Mouse (Mus musculus) frontal cortex, adult 2 months (tissue): ENCODE data around the gene Fkbp8. TPM values are rescaled to one million over a fixed set of nuclear protein-coding genes. Genes with fewer than 3 reads are reported as not detected.
"Not testable (repeated sequence)": the region's sequence is repeated elsewhere in the genome, so short reads cannot be mapped to it uniquely, and the experiment has no call there.

Experiments used
- DNase-seq, 2 experiments: peaks; one replicate each; pipeline ENCODE4 v3.0.0; 2022; ENCODE audit warnings: low spot score in 1 of 2; ENCODE audit errors: extremely low spot score in 1 of 2
- polyA plus RNA-seq: library from polyadenylated mRNA; depleted of rRNA; stranded (reverse); fragments of >200 nt; gene quantifications from 2 replicates; pipeline ENCODE4 v1.2.3, GENCODE M21; 2012

Fkbp8 gene
- polyA plus RNA-seq, 1 experiment: 609 TPM

DNA sequence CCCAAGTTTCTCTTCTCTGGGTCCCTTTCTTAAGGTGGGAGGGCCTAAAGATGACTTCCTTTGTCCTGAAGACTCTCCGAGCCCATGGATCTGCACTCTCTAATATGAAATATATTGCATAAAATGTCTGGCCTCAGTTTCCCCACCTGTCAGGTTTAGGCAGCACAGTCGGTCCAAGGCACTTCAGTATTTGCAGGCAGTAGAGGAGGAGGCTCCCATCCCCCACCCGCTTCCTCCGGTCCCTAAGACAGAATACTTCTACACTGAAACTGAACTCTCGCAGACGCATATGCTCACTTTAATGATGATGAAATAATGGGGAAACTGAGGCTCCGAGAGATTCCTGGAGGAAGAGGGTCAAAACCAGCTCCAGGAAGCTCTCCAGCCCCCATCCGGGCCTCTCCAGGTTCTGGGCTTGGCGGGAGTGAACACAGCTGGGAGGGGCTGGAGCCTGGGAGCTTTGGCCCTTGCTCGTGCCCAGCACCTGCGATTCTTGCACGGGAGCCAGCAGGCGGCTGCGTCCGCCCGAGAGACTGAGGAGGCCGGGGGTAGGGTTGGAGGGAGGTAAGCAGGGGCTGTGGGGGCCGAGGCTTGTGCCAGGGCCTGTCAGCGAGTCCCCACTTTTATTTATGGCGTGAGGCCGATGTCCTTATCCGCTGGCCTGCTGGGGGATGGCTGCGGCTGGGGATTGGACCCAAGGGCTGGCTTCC, 25.5 kb upstream of the Fkbp8 start:
- DNase-seq: no peak

- DNase-seq: no peak
These were observed 25.0 kb upstream of the Fkbp8 start for GRCm38 (mm10) chr8:70502540-70502939.

- peak in 1 of 2 experiments; percentile 63 for DNase-seq
These were observed 24.3 kb upstream of the Fkbp8 start for GRCm38 (mm10) chr8:70503062-70503750.

GRCm38 (mm10) chr8:70504291-70504716, 23.2 kb upstream of the Fkbp8 start:
- peak in 1 of 2 experiments; percentile 54 for DNase-seq

DNA sequence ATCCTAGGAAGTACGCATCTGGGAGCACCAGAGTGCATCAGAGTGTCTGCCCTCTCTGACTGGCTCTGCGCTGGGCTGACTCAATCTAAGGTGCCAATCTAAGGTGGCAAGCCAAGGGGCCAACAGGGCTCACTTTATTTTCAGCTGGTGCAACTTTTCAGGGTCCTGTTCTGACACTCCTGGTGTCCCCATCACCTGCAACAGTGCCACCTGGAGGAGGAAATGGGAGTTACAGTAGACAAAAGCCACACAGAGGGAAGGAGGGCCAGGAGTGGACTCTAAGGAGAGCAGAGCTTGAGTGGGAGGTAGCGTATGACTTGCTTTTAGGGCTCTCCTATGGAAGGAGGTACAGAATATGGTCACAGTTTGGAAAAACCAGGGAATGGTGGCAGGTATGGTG, 22.7 kb upstream of the Fkbp8 start:
- DNase-seq: peak in 1 of 2 experiments; percentile 95

GRCm38 (mm10) chr8:70505698-70506327, 21.7 kb upstream of the Fkbp8 start:
- no peak for DNase-seq

GRCm38 (mm10) chr8:70506328-70507026, 21.0 kb upstream of the Fkbp8 start, which contains the start of gene Rex1bd:
TSS of gene Rex1bd (minus strand) at chr8:70506752.
- peak; percentile 82 to 95 for DNase-seq

DNA sequence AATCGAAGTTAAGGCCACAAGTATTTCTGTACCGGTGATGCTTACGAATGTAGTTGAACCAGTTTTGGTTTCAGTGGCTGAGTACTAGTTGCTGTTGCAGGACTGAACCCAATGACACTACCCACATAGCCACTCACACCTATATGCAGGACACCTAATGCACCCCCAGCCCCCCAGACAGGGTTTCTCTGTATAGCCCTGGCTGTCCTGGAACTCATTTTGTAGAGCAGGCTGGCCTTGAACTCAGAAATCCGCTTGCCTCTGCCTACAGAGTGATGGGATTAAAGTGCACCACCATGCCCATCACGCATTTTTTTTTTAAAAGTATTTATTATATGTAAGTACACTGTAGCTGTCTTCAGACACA, 20.5 kb upstream of the Fkbp8 start:
- no peak for DNase-seq

GRCm38 (mm10) chr8:70509281-70509952, 18.1 kb upstream of the Fkbp8 start:
- no peak for DNase-seq

DNA sequence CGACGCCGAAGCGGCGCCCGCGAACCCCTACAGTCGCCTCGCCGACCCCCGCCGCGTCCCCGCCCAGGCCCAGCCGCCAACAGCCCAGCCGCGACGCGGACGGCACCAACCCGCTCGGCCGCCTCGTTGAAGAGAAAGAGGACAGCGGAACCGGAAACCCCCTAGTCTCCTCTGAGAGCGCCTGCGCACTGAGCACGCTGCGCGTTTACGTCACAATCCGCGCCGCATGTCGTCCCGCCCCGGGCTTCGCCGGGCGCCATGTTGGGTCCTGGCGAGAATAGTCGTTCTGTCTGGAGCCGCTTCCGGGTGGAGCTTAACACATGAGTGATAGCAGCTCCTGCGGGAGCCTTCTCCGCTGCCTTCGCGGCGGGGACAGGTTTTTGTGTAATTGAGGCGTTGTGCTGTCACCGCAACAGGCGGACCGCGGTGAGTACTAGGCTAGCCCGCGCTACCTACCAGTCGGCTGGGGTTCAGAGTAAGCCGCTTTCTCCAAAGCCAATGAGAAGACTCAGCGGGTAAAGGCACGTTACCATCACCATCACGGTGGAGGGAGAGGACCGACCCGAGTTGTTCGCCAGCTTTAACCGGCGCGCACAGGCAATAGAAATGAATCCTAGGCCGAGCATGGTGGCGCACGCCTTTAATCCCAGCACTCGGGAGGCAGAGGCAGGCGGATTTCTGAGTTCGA, 17.2 kb upstream of the Fkbp8 start, which contains the start of gene Uba52:
Uba52 (minus strand) TSS at position 574 of the 688 bp plus-strand sequence.
- DNase-seq: peak; percentile 96 to 99

- DNase-seq: not testable (repeated sequence)
These were observed 16.4 kb upstream of the Fkbp8 start for GRCm38 (mm10) chr8:70511174-70511573.

DNA sequence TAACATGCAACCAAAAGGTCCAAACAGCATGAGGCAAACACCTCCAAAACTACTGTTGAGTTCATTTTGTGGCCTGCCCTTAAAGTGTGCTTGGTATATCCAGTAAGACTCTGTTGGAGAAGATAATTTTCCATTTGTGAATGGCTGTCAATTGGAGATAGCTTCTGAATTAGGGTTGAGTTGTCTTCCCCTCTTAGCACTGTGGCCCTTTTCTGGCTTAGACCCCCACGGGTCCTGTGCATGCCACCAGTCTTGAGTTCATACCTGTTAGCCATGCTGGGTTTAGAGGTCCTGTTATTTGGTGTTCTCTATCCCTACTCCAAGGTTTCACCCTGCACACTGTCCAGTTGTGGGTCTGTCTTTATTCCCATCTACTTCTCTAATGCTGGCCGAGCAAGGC, 15.8 kb upstream of the Fkbp8 start:
- no peak for DNase-seq

DNA sequence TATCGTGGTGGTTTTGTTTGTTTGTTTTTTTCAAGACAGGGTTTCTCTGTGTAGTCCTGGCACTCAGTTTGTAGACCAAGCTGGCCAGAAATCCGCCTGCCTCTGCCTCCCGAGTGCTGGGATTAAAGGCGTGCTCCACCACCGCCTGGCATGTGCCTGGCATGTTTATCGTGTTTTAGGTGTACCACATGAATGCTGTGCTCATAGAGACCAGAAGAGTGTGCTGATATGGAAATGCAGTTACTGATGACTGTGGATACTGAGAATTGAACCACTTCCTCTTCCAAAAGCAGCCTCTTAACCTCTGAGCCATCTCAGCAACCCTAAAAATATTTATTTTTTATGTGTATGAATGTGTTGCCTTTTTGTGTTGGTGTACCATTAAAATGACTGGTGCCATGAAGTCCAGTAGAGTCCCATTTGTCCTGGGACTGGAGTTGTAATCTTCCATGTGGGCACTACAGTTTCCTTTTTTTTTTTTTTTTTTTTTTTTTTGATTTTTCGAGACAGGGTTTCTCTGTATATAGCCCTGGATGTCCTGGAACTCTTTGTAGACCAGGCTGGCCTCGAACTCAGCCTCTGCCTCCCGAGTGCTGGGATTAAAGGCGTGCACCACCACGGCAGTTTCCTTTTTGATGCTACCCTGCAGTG, 15.1 kb upstream of the Fkbp8 start:
- DNase-seq: no peak

DNA sequence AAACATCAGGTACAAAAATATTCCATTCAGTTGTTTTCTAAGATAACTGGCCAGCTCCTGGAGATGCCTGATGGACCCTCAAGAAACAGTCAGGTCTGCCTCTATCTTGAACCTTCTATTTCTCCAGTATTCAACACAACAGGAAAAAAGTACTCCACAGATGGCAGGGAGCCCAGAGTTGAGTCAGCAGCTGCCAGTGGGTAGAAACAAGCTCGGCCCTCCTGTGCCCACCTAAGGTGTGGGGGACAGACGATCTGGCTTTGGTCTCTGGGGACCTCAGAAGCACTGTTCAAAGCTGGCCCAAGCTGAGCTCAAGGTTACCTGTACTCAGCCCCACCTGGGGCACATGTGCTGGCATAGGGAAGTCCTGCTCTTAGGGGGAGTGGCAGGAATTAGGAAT, 14.1 kb upstream of the Fkbp8 start:
- peak in 1 of 2 experiments; percentile 78 for DNase-seq

DNA sequence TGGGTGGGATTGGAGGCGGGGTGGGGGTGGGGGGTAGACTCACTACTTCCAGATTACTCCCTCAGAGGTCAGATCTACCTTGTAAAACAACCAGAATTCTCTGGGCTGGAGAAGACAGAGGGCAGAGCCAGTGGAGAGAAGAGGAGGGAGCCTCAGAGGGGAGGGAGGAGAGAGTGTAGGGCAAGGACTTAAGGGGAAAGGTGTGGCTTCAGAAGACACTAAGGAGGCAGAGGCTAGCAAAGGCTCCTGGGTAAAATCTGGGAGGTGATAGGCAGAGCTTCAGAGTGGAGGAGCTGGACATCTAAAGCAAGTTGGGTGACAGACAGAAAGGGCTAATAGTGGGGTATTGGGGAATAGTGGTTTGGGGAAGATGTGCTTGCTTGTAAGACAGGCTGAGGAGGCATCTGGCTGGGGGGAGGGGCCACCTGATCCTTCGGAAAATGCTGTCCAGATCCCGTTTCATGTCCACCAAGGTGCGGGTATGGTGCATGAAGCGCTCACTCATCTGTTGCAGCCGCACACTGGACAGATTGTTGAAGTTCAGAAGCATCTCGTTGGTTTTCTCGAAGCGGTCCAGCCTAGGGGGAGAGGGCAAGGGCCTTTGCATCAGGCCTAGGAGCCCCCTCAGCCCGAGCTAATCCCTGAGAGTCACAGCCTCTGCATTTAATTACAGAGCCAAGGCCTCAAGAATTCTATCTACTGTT, 9.4 kb upstream of the Fkbp8 start:
- no peak for DNase-seq

DNA sequence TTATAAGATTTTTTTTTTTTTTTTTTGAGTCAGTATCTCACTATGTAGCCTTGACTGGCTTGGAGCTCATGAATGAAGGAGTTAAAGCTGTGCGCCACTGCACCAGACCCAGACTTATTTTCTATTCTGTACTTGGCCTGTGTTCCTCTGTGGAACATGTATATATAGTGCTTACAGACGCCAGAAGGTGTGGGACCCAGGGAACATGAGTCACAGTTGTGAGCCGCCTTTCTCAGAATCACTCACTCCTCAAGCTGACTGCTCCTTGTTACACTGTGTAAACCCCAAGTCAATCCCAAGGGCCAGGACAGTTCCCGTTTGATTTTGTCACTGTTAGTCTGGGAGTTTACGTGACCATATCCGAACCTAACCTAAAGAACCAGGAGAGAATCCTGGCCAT, 8.5 kb upstream of the Fkbp8 start:
- peak in 1 of 2 experiments; percentile 51 for DNase-seq

DNA sequence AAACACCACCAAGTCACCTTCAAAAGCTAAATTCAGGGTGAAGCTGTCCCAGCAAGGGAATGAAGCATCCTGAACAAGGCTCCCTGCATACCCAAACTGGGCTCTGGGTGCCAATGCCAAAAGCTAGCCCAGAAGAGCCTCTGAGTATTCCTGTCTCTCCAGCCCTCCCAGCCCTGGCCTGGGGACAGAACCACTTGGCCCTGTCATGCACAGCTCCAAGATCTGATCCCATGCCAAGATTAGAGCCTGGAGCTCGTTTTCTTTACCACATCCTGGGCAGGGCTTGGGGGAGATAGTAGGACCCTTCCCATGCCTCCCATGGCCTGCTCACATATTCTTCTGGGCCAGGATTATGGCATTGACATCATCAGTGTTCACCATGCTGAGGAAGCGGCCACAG, 7.9 kb upstream of the Fkbp8 start:
- no peak for DNase-seq

DNA sequence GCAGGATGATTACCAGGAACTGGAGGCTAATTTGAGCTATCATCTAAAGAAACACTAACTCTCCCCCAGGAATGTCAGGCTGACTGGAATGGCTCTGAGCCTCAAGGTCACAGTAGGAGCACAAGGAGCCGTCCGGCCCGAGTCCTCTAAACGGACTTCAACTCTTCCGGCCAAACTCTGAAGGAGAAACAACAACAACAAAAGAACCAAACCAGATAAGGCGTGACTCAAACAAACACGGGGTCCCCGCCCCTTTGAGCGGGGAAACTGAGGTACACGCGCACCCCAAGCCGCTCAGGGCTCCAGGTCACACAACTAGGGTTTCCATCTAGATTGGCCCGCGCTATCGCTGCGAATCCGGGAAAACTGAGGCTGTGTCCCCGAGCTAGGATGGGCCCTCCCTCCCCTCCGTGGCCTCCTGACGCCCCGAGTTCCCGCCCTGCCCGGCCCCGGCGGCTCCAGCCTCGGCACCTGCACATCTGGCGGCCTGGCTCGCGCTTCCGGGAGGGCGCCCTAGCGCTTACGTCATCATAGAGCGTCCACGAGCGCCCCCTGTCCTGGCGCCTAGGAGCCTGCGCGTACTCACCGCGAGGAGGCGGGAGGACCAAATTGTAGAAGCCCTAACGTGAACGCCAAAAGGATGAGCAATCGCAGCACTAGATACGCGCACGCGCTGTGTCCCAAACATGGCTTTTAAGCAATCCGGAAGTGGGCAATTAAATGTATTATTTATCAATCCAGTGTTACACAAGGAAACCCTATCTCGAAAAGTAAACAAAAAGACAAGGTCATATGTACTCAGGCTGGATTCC, 4.7 kb upstream of the Fkbp8 start:
- peak; percentile 92 to 97 for DNase-seq
